ENCODE assay signal across 18 mouse cellular contexts in the genomic region with DNA sequence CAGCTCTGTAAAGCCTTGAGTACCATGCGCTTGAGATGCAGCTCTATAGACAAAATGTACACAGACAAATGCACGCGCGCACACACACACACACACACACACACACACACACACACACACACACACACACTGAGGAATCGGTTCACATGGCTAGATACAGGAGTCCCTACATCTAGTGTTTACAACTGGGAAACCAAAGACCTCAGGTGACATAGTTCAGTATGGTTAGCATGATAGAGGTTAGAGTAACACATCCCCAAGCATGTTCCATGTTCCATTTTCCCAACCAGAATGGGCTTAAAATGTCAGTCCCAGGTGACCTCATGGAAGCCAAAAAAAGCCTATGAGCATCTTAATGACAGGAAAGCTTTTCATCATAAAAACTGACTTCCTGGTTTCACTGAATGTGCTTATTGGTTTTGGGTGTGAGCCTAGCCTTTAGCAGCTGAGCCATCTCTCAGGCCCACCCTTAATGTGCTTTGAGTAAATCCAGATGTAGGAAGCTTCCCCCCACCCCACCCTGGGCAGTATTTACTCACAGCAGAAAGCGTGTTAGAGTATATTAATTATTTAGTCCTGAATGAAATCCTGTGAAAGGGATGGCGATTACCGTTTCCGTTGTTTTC.
A peak's percentile ranks its signal among the peaks of the same experiment; 100 is the strongest.
DNase-seq lines count a peak whose midpoint lies in the region; ATAC-seq and TF ChIP-seq lines count a peak whose summit lies in the region.
"Had no signal": no experiment of that assay in that cellular context is flagged by ENCODE, and none has a peak within 500 bp of the region (broad histone marks: within the 10 kb centered on the region; RNA-seq: fewer than 3 reads in every experiment).

No protein-coding gene starts in this region.

- WGBS in kidney, postnatal 0 days = 82% methylated on average over 9 of the region's 9 CpGs
- WGBS in embryonic facial prominence, embryonic 10.5 days = 74% methylated on average over 9 of the region's 9 CpGs
- 63% methylated on average over 9 of the region's 9 CpGs for WGBS in limb, embryonic 12.5 days
- 92% methylated on average over 9 of the region's 9 CpGs for WGBS in forebrain, embryonic 15.5 days

- peak overlapping the region; percentile 35; the same call in 1 of the 2 replicates for H3K4me2 ChIP-seq in kidney, postnatal 0 days (ENCODE audit: low read length)
- peak overlapping the region; percentile 35 for H3K4me2 ChIP-seq in limb, embryonic 12.5 days
- H3K4me2 ChIP-seq in forebrain, embryonic 15.5 days (replicated peaks) = no peak overlapping the region
- H3K4me2 ChIP-seq: heart, embryonic 11.5 days; hindbrain, embryonic 15.5 days; liver, embryonic 13.5 days; midbrain, embryonic 13.5 days; stomach, embryonic 15.5 days had no signal

- H3K27ac ChIP-seq in kidney, postnatal 0 days = no peak overlapping the region
- H3K27ac ChIP-seq in embryonic facial prominence, embryonic 10.5 days (replicated peaks) = peak overlapping the region; percentile 66
- peak overlapping the region; percentile 69; the same call in 1 of the 2 replicates for H3K27ac ChIP-seq in limb, embryonic 12.5 days
- H3K27ac ChIP-seq in forebrain, embryonic 15.5 days (replicated peaks) = no peak overlapping the region
- H3K27ac ChIP-seq: hindbrain, embryonic 15.5 days; liver, embryonic 13.5 days; midbrain, embryonic 13.5 days; stomach, embryonic 15.5 days had no signal

- no peaks in the 10 kb centered on the region for H3K36me3 ChIP-seq in kidney, postnatal 0 days (ENCODE audit: insufficient read depth, low read length)
- no peaks in the 10 kb centered on the region for H3K36me3 ChIP-seq in embryonic facial prominence, embryonic 10.5 days (replicated peaks)
- H3K36me3 ChIP-seq in limb, embryonic 12.5 days = no peaks in the 10 kb centered on the region
- no peaks in the 10 kb centered on the region for H3K36me3 ChIP-seq in forebrain, embryonic 15.5 days
- H3K36me3 ChIP-seq: G1E; hindbrain, embryonic 15.5 days; liver, embryonic 13.5 days; midbrain, embryonic 13.5 days; stomach, embryonic 15.5 days had no signal

- H3K27me3 ChIP-seq in kidney, postnatal 0 days (ENCODE audit: insufficient read depth, low read length) = no peaks in the 10 kb centered on the region
- H3K27me3 ChIP-seq in embryonic facial prominence, embryonic 10.5 days (replicated peaks; ENCODE audit: low read depth, poor library complexity, severe bottlenecking) = no peaks in the 10 kb centered on the region
- H3K27me3 ChIP-seq in limb, embryonic 12.5 days = no peaks in the 10 kb centered on the region
- H3K27me3 ChIP-seq in forebrain, embryonic 15.5 days = no peaks in the 10 kb centered on the region
- H3K27me3 ChIP-seq: hindbrain, embryonic 15.5 days; liver, embryonic 13.5 days; midbrain, embryonic 13.5 days; stomach, embryonic 15.5 days had no signal

- TF ChIP-seq CTCF in kidney, postnatal 0 days (IDR thresholded peaks at IDR 0.05; ENCODE audit: low read depth) = no peak

- peak; percentile 84; the same call in 1 of the 2 replicates for ATAC-seq in kidney, postnatal 0 days (replicated peaks; ENCODE audit: low FRiP score, low read depth)
- peak; percentile 88 for ATAC-seq in limb, embryonic 12.5 days (ENCODE audit: insufficient number of reproducible peaks, insufficient read depth, low FRiP score, low TSS enrichment, low read depth)
- no peak for ATAC-seq in forebrain, embryonic 15.5 days (replicated peaks)
- ATAC-seq: CD4-positive, CD25-positive, alpha-beta regulatory T cell, adult 4 months; midbrain, embryonic 13.5 days had no signal

- H3K4me1 ChIP-seq in kidney, postnatal 0 days (replicated peaks; ENCODE audit: insufficient read depth, low read length) = no peaks in the 10 kb centered on the region
- H3K4me1 ChIP-seq in embryonic facial prominence, embryonic 10.5 days = peaks cover 24% of the 10 kb centered on the region
- H3K4me1 ChIP-seq in limb, embryonic 12.5 days (replicated peaks) = peaks cover 14% of the 10 kb centered on the region
- no peaks in the 10 kb centered on the region for H3K4me1 ChIP-seq in forebrain, embryonic 15.5 days
- H3K4me1 ChIP-seq: liver, embryonic 13.5 days; stomach, embryonic 15.5 days had no signal

- no peak overlapping the region for H3K4me3 ChIP-seq in kidney, postnatal 0 days (replicated peaks; ENCODE audit: low read depth, low read length)
- H3K4me3 ChIP-seq in embryonic facial prominence, embryonic 10.5 days = no peak overlapping the region
- no peak overlapping the region for H3K4me3 ChIP-seq in limb, embryonic 12.5 days (replicated peaks)
- H3K4me3 ChIP-seq in forebrain, embryonic 15.5 days = no peak overlapping the region
- H3K4me3 ChIP-seq: hindbrain, embryonic 15.5 days; liver, embryonic 13.5 days; midbrain, embryonic 13.5 days; stomach, embryonic 15.5 days had no signal

- DNase-seq in kidney, postnatal 0 days (ENCODE audit: low spot score) = peak; percentile 75
- no peak for DNase-seq in kidney, adult 11 months
- DNase-seq in 3T3-L1 (ENCODE audit: low read depth, low spot score) = peak; percentile 7
- DNase-seq in embryonic facial prominence, embryonic 10.5 days (ENCODE audit: low spot score) = no peak
- no peak for DNase-seq in right cerebral cortex, postnatal 10 days (ENCODE audit: low spot score in 2 of 2)
- DNase-seq: cerebellum, adult 9-11 months; gastrocnemius, postnatal 14 days; liver, embryonic 13.5 days; right cerebral cortex, adult 18-20 months; thymus, postnatal 25 days had no signal

- H3K9ac ChIP-seq in kidney, postnatal 0 days (ENCODE audit: low read depth, low read length) = no peak overlapping the region
- no peak overlapping the region for H3K9ac ChIP-seq in limb, embryonic 12.5 days (replicated peaks)
- H3K9ac ChIP-seq in forebrain, embryonic 15.5 days (replicated peaks) = no peak overlapping the region
- H3K9ac ChIP-seq: hindbrain, embryonic 15.5 days; liver, embryonic 13.5 days; midbrain, embryonic 13.5 days; stomach, embryonic 15.5 days had no signal

- H3K9me3 ChIP-seq in kidney, postnatal 0 days (replicated peaks; ENCODE audit: low read length) = no peaks in the 10 kb centered on the region
- no peaks in the 10 kb centered on the region for H3K9me3 ChIP-seq in embryonic facial prominence, embryonic 10.5 days
- no peaks in the 10 kb centered on the region for H3K9me3 ChIP-seq in limb, embryonic 12.5 days
- H3K9me3 ChIP-seq in forebrain, embryonic 15.5 days = no peaks in the 10 kb centered on the region
- H3K9me3 ChIP-seq: G1E; hindbrain, embryonic 15.5 days; liver, embryonic 13.5 days; midbrain, embryonic 13.5 days; stomach, embryonic 15.5 days had no signal

Comparison
In these comparisons a context has a peak if more than half of its experiments do, and no peak if none do; other contexts are left out.
1. DNase-seq: peak in kidney, postnatal 0 days (single experiment) and 3T3-L1 (single experiment); none in kidney, adult 11 months (single experiment), embryonic facial prominence, embryonic 10.5 days (single experiment) and right cerebral cortex, postnatal 10 days (0 of 2).
2. H3K27ac ChIP-seq: peak in embryonic facial prominence, embryonic 10.5 days (single experiment) and limb, embryonic 12.5 days (single experiment); none in kidney, postnatal 0 days (single experiment) and forebrain, embryonic 15.5 days (single experiment).